Mouse (Mus musculus) intestine, postnatal 0 days (tissue): ENCODE measurements around the gene Rhof. TPM values are rescaled to one million over a fixed set of nuclear protein-coding genes. Genes with fewer than 3 reads are reported as not detected.

Experiments
- ATAC-seq: fragments of 200-750 bp; cut with Nextera tagmentation; 2 replicates; pipeline ENCODE4 v1.8.0; 2017; ENCODE audit warnings: mild to moderate bottlenecking, moderate TSS enrichment, moderate library complexity
- H3K27ac ChIP-seq: fragments of 300-500 bp; sonication (generic); 2 replicates; pipeline ENCODE4 v1.5.1; 2014; ENCODE audit warnings: mild to moderate bottlenecking, low read depth, low read length, moderate library complexity
- H3K27me3 ChIP-seq: fragments of 300-500 bp; sonication (generic); replicated peaks from 2 replicates; pipeline ENCODE4 v1.6.1; 2014; ENCODE audit warnings: low read length, mixed read lengths; ENCODE audit not compliant: control insufficient read depth, insufficient read depth
- H3K36me3 ChIP-seq: fragments of 300-500 bp; sonication (generic); 2 replicates; pipeline ENCODE4 v1.6.1; 2014; ENCODE audit warnings: mild to moderate bottlenecking, moderate library complexity; ENCODE audit not compliant: control insufficient read depth, insufficient read depth
- H3K4me1 ChIP-seq: fragments of 300-500 bp; sonication (generic); replicated peaks from 2 replicates; pipeline ENCODE4 v1.6.1; 2014; ENCODE audit warnings: antibody characterized with exemption, low read length, mixed read lengths; ENCODE audit not compliant: control insufficient read depth, insufficient read depth
- H3K4me2 ChIP-seq: fragments of 300-500 bp; sonication (generic); replicated peaks from 2 replicates; pipeline ENCODE4 v1.6.1; 2014; ENCODE audit warnings: low read depth, mild to moderate bottlenecking, moderate library complexity
- H3K4me3 ChIP-seq: fragments of 300-500 bp; sonication (generic); 2 replicates; pipeline ENCODE4 v1.5.1; 2014; ENCODE audit warnings: low read depth, low read length
- H3K9ac ChIP-seq: fragments of 300-500 bp; sonication (generic); 2 replicates; pipeline ENCODE4 v1.6.1; 2014; ENCODE audit warnings: mild to moderate bottlenecking, low read depth, low read length
- H3K9me3 ChIP-seq: fragments of 300-500 bp; sonication (generic); 2 replicates; pipeline ENCODE4 v1.6.1; 2016; ENCODE audit warnings: mixed run types; ENCODE audit not compliant: control insufficient read depth
- CTCF ChIP-seq: sonication (generic); IDR thresholded peaks from 2 replicates; pipeline ENCODE4 v1.5.1; 2016; ENCODE audit warnings: low read depth, mild to moderate bottlenecking, control low read depth, antibody characterized with exemption, moderate library complexity
- WGBS: fragments of 180-500 bp; shearing (Covaris S2); extraction: QIAGEN DNeasy Blood & Tissue Kit; methylation state at CpG from one replicate; pipeline ENCODE4 v1.1.7; 2014; 5-methylcytosine and 5-hydroxymethylcytosine counted together
- polyA plus RNA-seq: library from polyadenylated mRNA; unstranded; fragments of >200 nt; fragmentation: Nextera tagmentation; extraction: Ambion mirVana; gene quantifications from 2 replicates; pipeline ENCODE4 v1.2.1, GENCODE M21; 2015

Rhof gene
- polyA plus RNA-seq, 1 experiment from 2014 or later, result 17.0 TPM

DNA sequence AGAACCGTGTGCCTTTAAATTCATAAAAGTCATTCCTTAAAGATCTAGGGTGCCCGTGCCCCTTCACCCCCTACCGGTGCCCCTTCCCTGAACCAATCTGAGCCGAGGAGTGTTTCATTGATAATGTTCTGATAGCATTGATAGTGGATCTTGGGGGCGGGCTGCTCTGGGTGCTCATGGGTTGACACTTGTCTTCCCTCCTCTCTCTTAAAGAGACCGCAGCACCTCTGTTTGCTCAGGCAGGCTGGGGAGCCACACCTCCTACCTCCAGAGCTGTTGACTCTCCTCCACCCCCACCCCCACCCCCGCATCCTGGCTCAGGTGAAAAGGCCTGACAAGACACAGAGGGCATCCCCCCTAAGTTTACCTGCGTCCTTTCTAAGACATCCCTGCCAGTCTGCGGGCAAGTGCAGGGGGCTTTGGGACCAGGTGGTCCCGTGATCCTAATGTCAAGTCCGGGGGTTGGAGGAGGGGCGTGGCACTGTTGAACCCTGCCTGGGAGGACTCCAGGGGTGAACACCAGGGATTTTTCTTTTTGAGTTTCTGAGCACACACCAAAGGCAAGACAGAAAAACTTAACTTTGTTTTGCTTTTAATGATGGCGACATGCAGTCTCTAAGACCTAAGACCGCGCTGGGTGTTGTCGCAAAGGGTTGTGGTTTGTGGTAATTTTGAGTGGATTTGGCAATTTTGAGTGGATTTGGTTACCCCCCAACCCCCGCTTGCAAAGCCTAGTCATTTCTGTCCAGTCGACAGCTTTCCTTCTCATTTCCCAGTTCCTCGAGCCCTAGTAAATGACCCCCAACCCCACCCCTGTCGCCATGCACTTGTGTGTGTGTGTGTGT is 12.5 kb upstream of the Rhof start:
- Histone ChIP-seq H3K9ac (0 out of 2 replicates have a peak overlapping the region, but pooled peaks have one; percentile 22), H3K4me1 (0 out of 2 replicates have a peak, but pooled peaks cover 9% of the 10 kb centered on the region), H3K4me3 (peak overlapping the region; percentile 86), H3K36me3 (peaks cover 31% of the 10 kb centered on the region), H3K4me2 (peak overlapping the region; percentile 98), H3K27ac (no peak overlapping the region), H3K9me3 (no peaks in the 10 kb centered on the region), H3K27me3 (no peaks in the 10 kb centered on the region)
- no peak for ATAC-seq
- WGBS, result 33% methylated on average over 20 of the region's 20 CpGs
- no peak for TF ChIP-seq CTCF

- ATAC-seq, result no peak
- 4% methylated on average over 17 of the region's 17 CpGs for WGBS
- peaks cover 29% of the 10 kb centered on the region for H3K36me3 ChIP-seq
- no peaks in the 10 kb centered on the region for H3K27me3 ChIP-seq
- peak overlapping the region; percentile 98 for H3K4me2 ChIP-seq
- H3K4me1 ChIP-seq, result 0 out of 2 replicates have a peak, but pooled peaks cover 5% of the 10 kb centered on the region
- peak overlapping the region; percentile 86 for H3K4me3 ChIP-seq
- peak overlapping the region; percentile 96 for H3K27ac ChIP-seq
- H3K9ac ChIP-seq, result peak overlapping the region; percentile 99; the same call in 1 of the 2 replicates
- no peak for TF ChIP-seq CTCF
- H3K9me3 ChIP-seq, result no peaks in the 10 kb centered on the region
Measured at GRCm38 (mm10) chr5:123143971-123144745, 11.7 kb upstream of the Rhof start.

DNA sequence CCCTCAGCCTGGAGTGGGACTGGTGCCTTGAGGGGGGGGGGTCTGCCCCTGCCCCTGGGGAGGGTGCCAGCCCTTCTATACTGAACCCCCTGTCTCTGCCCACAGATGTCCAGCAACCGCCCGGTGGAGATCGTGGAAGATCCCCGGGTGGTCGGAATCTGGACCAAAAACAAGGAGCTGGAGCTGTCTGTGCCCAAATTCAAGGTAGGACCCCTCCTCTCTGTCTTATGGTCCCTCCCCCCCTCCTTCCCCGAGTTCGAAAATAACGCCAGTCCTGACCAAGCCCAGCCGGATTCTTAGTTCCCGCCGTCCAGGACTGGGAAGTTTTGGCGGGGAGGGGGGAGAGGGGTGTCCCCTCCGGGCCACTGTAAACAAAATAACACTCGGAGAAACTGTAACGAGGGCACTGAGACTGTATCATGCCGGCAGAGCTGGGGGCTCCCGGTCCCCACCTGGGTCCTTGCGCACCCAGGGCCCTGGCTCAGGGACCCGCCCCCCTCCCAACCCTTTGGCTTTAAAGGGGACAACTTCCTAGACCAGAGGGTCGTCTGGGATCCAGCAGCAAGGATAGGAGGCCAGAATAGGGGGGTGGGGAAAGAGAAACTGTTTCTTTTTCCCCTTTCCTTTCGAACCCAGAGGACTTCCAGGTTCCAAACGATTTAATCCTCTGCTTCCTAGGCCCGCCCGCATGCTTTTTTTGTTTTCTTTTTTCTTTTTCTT is 10.9 kb upstream of the Rhof start:
- no peak for ATAC-seq
- Histone ChIP-seq H3K4me3 (peak overlapping the region; percentile 86), H3K9ac (peak overlapping the region; percentile 99), H3K4me2 (peak overlapping the region; percentile 98), H3K27me3 (no peaks in the 10 kb centered on the region), H3K9me3 (no peaks in the 10 kb centered on the region), H3K4me1 (0 out of 2 replicates have a peak, but pooled peaks cover 3% of the 10 kb centered on the region), H3K27ac (peak overlapping the region; percentile 96), H3K36me3 (peaks cover 22% of the 10 kb centered on the region)
- 3% methylated on average over 23 of the region's 24 CpGs for WGBS
- TF ChIP-seq CTCF, result no peak

GRCm38 (mm10) chr5:123142161-123143157 is 10.0 kb upstream of the Rhof start, which contains the start of gene Setd1b:
Gene Setd1b (plus strand): TSS chr5:123142193.
- under 1% methylated on average over 63 of the region's 103 CpGs for WGBS
- no peaks in the 10 kb centered on the region for H3K27me3 ChIP-seq
- ATAC-seq, result 0 out of 2 replicates have a peak, but pooled peaks have one; percentile 14

GRCm38 (mm10) chr5:123141555-123142160 is 9.2 kb upstream of the Rhof start:
- ATAC-seq, result no peak
- WGBS, result under 1% methylated on average over 36 of the region's 38 CpGs
- Histone ChIP-seq H3K4me2 (peak overlapping the region; percentile 98), H3K36me3 (peaks cover 4% of the 10 kb centered on the region), H3K9ac (peak overlapping the region; percentile 99), H3K9me3 (no peaks in the 10 kb centered on the region), H3K27ac (peak overlapping the region; percentile 96), H3K4me1 (0 out of 2 replicates have a peak, but pooled peaks cover 7% of the 10 kb centered on the region), H3K27me3 (no peaks in the 10 kb centered on the region), H3K4me3 (peak overlapping the region; percentile 86)
- TF ChIP-seq CTCF, result no peak

More at GRCm38 (mm10) chr5:123142161-123143157, 10.0 kb upstream of the Rhof start, which contains the start of gene Setd1b:
- Histone ChIP-seq H3K4me3 (peak within 1 kb of the TSS; percentile 86), H3K4me1 (0 out of 2 replicates have a peak, but pooled peaks cover 3% of the 10 kb centered on the region), H3K27ac (peak within 1 kb of the TSS; percentile 96), H3K4me2 (peak within 1 kb of the TSS; percentile 98), H3K36me3 (peaks cover 12% of the 10 kb centered on the region), H3K9me3 (no peaks in the 10 kb centered on the region), H3K9ac (peak within 1 kb of the TSS; percentile 99)
- no peak for TF ChIP-seq CTCF
